Mouse (Mus musculus) cerebellum, postnatal 10 days (tissue): ENCODE measurements at regions not wholly inside any gene's neighbourhood (a gene's known extent, or its start where the extent isn't known, plus 50 kb on each side); places are given as distances from the start of the nearest gene placed in this dataset.
A peak's percentile ranks its signal among the peaks of the same experiment; 100 is the strongest.

Experiments
- DNase-seq, 2 experiments: peaks; one replicate each; pipeline ENCODE4 v3.0.0; 2021; ENCODE audit warnings: mixed read lengths in 2 of 2

DNA sequence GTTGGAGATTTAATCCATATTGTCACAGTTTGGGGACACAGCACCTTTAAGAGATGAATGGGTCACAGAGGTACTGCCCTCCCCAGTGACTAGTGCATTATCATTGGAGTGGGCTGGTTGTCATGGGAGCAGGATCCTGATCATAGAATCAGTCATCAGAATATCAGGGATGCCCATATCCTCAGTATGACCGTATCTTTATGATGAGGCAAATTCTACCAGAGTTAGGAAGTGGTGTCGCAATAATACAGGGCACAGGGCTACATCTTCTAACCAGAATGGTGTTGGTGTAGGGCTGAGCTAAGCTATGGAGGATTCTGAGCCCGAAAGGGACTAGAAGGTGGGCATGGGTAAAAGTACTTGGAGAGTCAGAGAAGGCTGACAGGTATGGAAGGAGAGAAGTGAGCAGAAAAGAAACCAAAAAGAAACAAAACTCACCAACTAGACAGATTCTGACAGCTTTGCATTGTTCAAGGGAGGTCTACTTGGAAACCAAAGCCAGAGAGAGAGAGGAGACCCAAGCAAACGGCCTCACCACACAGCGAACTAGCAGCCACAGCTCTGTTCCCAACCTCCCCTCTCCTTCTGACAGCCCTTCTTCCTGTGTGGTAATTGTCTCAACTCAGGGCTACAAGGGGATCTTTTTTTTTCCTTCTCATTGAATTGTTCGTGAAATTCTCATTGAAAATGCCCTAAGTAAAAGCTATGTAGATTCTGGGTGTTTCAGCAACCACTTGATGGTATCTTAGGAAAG, 129.2 kb downstream of the Lrrc30 start:
- no peak for DNase-seq

GRCm38 (mm10) chr17:67502628-67503027, 129.9 kb downstream of the Lrrc30 start:
- no peak for DNase-seq

- peak; percentile 19 to 41 for DNase-seq
Measured at GRCm38 (mm10) chr17:67499783-67500641, 132.5 kb downstream of the Lrrc30 start.

GRCm38 (mm10) chr17:67497380-67497779, 135.1 kb downstream of the Lrrc30 start:
- no peak for DNase-seq

GRCm38 (mm10) chr17:67480463-67480862, 126.2 kb upstream of the Ptprm start:
- DNase-seq = no peak

GRCm38 (mm10) chr17:67473137-67473536, 118.9 kb upstream of the Ptprm start:
- peak; percentile 78 for DNase-seq

GRCm38 (mm10) chr17:67458851-67459421, 104.7 kb upstream of the Ptprm start:
- DNase-seq = no peak

GRCm38 (mm10) chr17:67451966-67452365, 97.7 kb upstream of the Ptprm start:
- no peak for DNase-seq

DNA sequence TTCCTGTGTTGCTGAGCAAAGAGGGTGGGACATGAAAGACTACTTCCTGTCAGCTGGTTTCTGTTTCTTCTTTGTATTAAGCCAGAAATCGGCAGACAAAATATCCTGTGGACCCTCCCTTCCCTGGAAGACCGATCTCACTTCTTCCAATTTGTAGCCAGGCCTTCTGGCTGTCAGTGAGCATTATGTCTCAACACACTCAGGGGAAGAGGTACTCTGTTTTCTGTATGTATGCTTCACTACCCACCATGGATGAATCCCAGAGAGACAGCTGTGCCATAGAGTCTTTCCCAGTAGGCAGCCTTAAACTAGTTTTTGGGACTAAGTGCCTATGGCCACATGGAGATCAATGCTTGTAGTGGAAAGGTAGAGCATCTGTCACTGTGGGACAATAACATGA, 96.8 kb upstream of the Ptprm start:
- DNase-seq = peak; percentile 20 to 25

DNA sequence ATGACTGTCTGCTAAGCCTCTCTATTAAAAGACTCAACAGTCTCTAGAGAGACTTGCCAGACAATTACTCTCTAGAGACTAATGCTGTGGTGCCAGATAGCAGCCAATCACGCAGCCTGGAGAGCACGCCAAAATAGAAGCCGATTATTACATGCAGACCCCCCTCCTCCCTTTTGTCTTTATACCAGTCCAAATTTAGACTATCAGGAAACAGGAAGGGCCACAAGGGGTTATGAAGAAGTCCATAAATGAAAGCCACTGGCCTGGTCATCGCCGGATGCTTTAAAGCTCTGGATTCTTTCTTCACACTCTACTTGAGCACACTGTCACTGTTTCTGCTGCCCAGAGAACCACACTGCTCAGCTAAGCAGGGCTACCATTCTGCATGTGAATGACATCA, 95.8 kb upstream of the Ptprm start:
- DNase-seq = no peak

- no peak for DNase-seq
Measured at GRCm38 (mm10) chr17:67445986-67446385, 91.7 kb upstream of the Ptprm start.

DNA sequence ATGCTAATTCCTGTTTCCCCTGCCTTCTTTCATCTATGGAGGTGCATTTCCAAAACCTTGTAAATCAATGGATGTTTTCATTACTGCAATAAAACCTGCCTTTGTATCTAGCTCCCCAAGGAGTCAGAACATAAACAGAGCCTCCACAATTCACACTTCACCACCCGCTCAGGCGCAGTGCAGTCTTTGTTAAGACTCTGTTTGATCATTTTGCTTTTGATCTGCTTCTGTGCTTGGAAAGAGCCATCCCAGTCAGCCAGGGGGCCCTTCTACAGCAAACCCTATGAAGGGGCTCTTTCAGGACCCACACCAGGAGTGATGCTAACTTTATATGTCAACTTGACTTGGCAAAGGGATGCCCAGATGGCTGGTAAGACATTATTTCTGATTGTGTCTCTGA, 86.7 kb upstream of the Ptprm start:
- DNase-seq = no peak

DNA sequence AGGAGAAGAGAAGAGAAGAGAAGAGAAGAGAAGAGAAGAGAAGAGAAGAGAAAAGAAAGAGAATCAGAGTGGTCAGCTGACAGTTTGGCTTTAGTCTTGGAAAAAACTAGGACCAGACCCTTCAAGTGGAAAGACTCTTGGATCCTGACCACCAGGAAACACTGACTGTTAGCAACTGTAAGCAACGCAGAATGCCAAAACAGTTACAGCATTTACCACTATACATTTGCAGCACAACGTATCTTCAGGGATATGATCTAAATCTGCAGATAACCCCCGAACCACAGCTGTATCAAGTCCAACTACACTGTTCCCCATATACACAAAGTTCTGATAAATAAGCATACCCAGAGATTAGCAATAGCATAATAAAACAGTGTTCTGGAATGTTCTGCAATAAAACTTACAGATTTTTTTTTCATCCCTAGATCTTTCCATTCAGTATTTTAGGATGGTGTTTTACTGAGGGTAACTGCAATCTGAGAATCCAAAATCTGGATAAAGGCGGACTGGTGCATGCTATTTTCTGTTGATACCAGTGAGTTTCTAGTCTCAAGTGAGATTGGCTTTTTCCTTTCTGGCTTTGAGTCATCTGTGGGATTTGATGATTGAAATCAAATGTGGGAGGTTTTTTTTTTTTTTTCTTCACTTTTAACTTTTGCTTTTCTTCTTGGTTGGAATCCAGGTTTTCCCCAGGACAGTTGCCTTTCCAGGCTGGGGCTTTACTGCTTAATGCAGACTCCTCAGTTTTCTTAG, 65.9 kb upstream of the Ptprm start:
- DNase-seq = no peak

- no peak for DNase-seq
Measured at GRCm38 (mm10) chr17:67412546-67413250, 58.4 kb upstream of the Ptprm start.

DNA sequence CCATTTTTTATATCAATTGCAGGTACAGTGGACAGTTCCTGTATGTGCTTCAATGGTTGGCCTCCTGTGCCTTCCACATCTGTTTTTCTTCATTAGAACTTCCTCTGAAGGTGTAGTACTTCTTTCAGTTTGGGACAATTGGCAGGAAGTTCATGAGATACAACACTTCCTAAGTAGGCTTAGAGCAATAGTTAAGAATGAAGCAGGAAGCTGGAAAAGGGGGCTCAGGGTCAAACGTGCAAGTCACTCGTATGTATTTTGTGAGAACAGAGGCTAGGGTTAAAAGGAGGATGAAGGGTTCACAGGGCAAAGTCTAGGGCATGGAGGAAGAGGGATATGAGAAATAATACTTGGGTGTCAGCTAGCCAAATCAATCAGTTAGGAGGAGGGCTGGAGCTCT, 55.7 kb upstream of the Ptprm start:
- no peak for DNase-seq

DNA sequence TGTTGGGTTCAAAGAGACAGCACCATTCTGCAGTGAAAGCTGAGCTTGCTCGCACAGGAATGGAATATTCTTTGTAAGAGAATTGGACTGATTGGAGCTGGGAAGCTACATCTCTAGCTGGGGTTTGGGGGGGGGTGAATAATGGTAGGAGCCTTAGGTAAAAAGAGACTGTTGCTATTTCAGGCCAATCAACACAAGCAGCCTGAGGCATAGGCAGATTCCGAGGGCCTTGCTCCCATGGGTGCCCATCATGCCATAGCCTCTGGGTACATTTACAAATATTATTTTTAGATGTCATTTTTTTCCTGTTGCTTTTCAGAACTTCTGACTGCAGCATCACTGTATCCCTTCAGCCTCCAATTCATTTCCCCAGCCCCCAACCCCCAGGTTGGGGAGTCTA, 51.7 kb upstream of the Ptprm start:
- DNase-seq = no peak
